Mouse (Mus musculus): Measurements from ENCODE around the gene Msl3l2. TPM values are rescaled to one million over a fixed set of nuclear protein-coding genes. Genes with fewer than 3 reads are reported as not detected.

Msl3l2 gene
- total RNA-seq, 4 experiments from 2014 or later = 2.2 to 4.5 (median 2.8) TPM

Other genes with a start within 250 kb of the Msl3l2 start
- gene Tbc1d32, start 121.8 kb downstream of the Msl3l2 start, total RNA-seq (2022) = 1 to 10 TPM; 3.6 to 5.0 (median 4.1) TPM